Mouse (Mus musculus) limb, embryonic 13.5 days (tissue): ENCODE data around the gene Ccdc154. TPM values are rescaled to one million over a fixed set of nuclear protein-coding genes. Genes with fewer than 3 reads are reported as not detected.

Experiments
- ATAC-seq: fragments of 200-750 bp; cut with Nextera tagmentation; 2 replicates; pipeline ENCODE4 v1.8.0; 2017; ENCODE audit warnings: low read depth, moderate number of reproducible peaks, moderate TSS enrichment; ENCODE audit not compliant: low FRiP score
- H3K27ac ChIP-seq: fragments of 300-500 bp; sonication (generic); 2 replicates; pipeline ENCODE4 v1.5.1; 2015; ENCODE audit warnings: inconsistent platforms, mild to moderate bottlenecking, moderate library complexity
- H3K27me3 ChIP-seq: fragments of 300-500 bp; sonication (generic); 2 replicates; pipeline ENCODE4 v1.6.1; 2015; ENCODE audit warnings: mild to moderate bottlenecking, inconsistent platforms
- H3K36me3 ChIP-seq: fragments of 300-500 bp; sonication (generic); 2 replicates; pipeline ENCODE4 v1.6.1; 2015; ENCODE audit warnings: inconsistent platforms, mild to moderate bottlenecking, moderate library complexity
- H3K4me1 ChIP-seq: fragments of 300-500 bp; sonication (generic); 2 replicates; pipeline ENCODE4 v1.6.1; 2015; ENCODE audit warnings: inconsistent platforms
- H3K4me2 ChIP-seq: fragments of 300-500 bp; sonication (generic); replicated peaks from 2 replicates; pipeline ENCODE4 v1.6.1; 2015; ENCODE audit warnings: inconsistent platforms, mild to moderate bottlenecking, moderate library complexity
- H3K4me3 ChIP-seq: fragments of 300-500 bp; sonication (generic); 2 replicates; pipeline ENCODE4 v1.5.1; 2015; ENCODE audit warnings: moderate library complexity, mild to moderate bottlenecking, inconsistent platforms
- H3K9ac ChIP-seq: fragments of 300-500 bp; sonication (generic); 2 replicates; pipeline ENCODE4 v1.6.1; 2015; ENCODE audit warnings: mild to moderate bottlenecking, inconsistent platforms
- H3K9me3 ChIP-seq: fragments of 300-500 bp; sonication (generic); 2 replicates; pipeline ENCODE4 v1.6.1; 2016; ENCODE audit warnings: inconsistent platforms
- WGBS: fragments of 180-500 bp; shearing (Covaris S2); methylation state at CpG from one replicate; pipeline ENCODE4 v1.1.7; 2015; 5-methylcytosine and 5-hydroxymethylcytosine counted together
- polyA plus RNA-seq: library from polyadenylated mRNA; unstranded; fragments of >200 nt; fragmentation: Nextera tagmentation; extraction: Ambion mirVana; gene quantifications from 2 replicates; pipeline ENCODE4 v1.2.1, GENCODE M21; 2015

Gene Ccdc154
- polyA plus RNA-seq, 1 experiment from 2014 or later = not detected

GRCm38 (mm10) chr17:25187784-25188149, 25.5 kb downstream of the Ccdc154 start:
- H3K4me3 ChIP-seq = peak overlapping the region; percentile 98
- H3K27me3 ChIP-seq = no peaks in the 10 kb centered on the region
- WGBS = 8% methylated on average over 11 of the region's 11 CpGs
- H3K9ac ChIP-seq = peak overlapping the region; percentile 93
- H3K27ac ChIP-seq = peak overlapping the region; percentile 72
- ATAC-seq = no peak
- H3K9me3 ChIP-seq = no peaks in the 10 kb centered on the region
- H3K36me3 ChIP-seq = peaks cover 28% of the 10 kb centered on the region
- H3K4me2 ChIP-seq = peak overlapping the region; percentile 93
- peaks cover 38% of the 10 kb centered on the region for H3K4me1 ChIP-seq

DNA sequence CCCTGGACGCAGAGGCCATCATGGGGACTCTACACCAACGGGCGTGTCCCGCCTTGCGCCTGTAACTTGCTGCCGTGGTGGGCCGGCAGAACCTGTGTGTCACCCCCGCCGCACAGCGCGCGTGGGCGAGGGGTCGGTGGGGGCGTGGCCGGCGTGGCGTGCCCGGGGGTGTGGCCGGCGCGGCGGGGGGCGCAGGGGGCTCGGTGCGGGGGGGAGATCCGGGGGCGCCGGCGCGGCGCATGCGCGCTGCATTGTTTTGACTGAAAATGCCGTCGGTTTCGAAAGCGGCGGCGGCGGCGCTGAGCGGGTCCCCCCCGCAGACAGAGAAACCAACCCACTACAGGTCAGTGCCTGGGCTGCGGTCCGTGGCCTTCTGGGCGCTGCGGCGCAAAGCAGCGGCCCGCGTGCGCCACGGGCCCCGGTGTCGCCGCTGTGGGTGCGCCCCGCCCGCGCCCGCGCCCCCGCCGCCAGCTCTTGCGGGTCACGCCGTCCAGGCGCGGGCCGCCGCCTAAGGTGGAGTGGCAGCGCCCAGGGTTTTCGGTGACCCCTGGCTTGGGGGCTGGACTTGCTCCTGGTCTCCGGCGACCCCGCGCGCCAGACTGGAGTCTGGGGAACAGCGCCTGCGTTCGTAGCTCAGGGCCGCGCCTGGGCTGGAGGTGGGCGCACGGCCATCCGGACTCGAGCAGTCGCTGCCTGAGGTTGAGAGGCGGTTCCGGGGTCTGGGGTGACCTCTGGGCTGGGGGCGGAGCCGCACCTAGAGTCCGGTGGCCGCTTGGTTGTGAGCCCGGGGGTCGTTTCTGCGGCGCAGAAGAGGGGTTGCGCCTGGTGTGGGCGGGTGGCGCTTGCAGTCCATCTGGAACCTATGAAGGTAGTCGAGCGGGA, 26.1 kb downstream of the Ccdc154 start, which contains the start of gene Unkl:
Unkl (plus strand) TSS at position 248 of the 882 bp plus-strand sequence.
- H3K9me3 ChIP-seq = no peaks in the 10 kb centered on the region
- H3K9ac ChIP-seq = peak within 1 kb of the TSS; percentile 93
- peak; percentile 54 for ATAC-seq
- peak within 1 kb of the TSS; percentile 72 for H3K27ac ChIP-seq
- H3K4me1 ChIP-seq = peaks cover 35% of the 10 kb centered on the region
- H3K4me2 ChIP-seq = peak within 1 kb of the TSS; percentile 93
- peaks cover 35% of the 10 kb centered on the region for H3K36me3 ChIP-seq
- H3K4me3 ChIP-seq = peak within 1 kb of the TSS; percentile 98
- no peaks in the 10 kb centered on the region for H3K27me3 ChIP-seq
- WGBS = under 1% methylated on average over 102 of the region's 104 CpGs

GRCm38 (mm10) chr17:25189091-25189490, 26.8 kb downstream of the Ccdc154 start:
- WGBS = 5% methylated on average over 15 of the region's 16 CpGs
- H3K27me3 ChIP-seq = no peaks in the 10 kb centered on the region
- H3K4me3 ChIP-seq = peak overlapping the region; percentile 98
- H3K4me2 ChIP-seq = peak overlapping the region; percentile 93
- H3K4me1 ChIP-seq = peaks cover 30% of the 10 kb centered on the region
- peaks cover 42% of the 10 kb centered on the region for H3K36me3 ChIP-seq
- no peaks in the 10 kb centered on the region for H3K9me3 ChIP-seq
- no peak overlapping the region for H3K27ac ChIP-seq
- H3K9ac ChIP-seq = peak overlapping the region; percentile 93
- no peak for ATAC-seq

DNA sequence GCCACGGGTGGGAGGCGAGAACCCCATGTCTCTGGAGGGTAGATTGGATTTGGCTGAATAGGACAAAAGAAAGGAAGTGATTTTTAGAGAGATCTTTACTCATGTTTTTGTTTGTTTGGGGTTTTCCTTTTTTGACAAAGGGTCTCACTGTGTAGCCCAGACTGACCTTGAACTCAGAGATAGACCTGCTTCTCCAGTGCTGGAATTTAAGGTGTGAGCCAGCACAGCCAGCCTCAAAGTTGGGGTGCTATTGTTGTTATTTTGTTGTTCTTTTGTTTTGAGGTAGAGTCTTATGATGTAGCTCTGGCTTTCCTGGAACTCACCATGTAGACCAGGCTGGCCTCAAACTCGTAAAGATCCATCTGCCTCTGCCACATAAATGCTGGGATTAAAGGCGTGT, 40.1 kb downstream of the Ccdc154 start:
- ATAC-seq = no peak
- H3K27ac ChIP-seq = no peak overlapping the region
- H3K9ac ChIP-seq = no peak overlapping the region
- peaks cover 85% of the 10 kb centered on the region for H3K36me3 ChIP-seq
- no peaks in the 10 kb centered on the region for H3K9me3 ChIP-seq
- no peak overlapping the region for H3K4me3 ChIP-seq
- no peak overlapping the region for H3K4me2 ChIP-seq
- WGBS = 94% methylated on average over 4 of the region's 4 CpGs
- H3K4me1 ChIP-seq = no peaks in the 10 kb centered on the region
- H3K27me3 ChIP-seq = no peaks in the 10 kb centered on the region

DNA sequence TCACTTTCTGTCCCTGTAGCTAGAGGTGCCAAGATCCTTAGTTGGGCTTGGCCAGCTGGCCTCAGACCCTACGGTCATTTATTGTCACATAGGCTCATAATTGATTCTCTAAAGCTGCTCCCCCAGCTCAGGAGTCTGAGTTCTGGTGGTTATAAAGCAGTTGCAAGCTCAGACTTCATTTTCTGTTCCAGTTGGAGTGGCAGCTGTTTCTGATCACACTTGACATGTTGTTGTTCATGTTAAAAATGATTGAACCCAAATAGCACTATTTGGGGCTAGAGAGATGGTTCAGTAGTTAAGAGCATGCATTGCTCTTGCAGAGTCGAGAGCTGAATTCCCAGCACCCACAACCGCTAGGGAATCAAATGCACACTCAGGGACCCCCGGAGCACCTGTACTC, 47.7 kb downstream of the Ccdc154 start:
- no peaks in the 10 kb centered on the region for H3K4me1 ChIP-seq
- H3K9me3 ChIP-seq = no peaks in the 10 kb centered on the region
- H3K4me2 ChIP-seq = no peak overlapping the region
- no peak overlapping the region for H3K27ac ChIP-seq
- no peak overlapping the region for H3K9ac ChIP-seq
- H3K36me3 ChIP-seq = peaks cover 97% of the 10 kb centered on the region
- H3K4me3 ChIP-seq = no peak overlapping the region
- no peak for ATAC-seq
- H3K27me3 ChIP-seq = no peaks in the 10 kb centered on the region
- WGBS = 92% methylated on average over 4 of the region's 4 CpGs

- H3K27me3 ChIP-seq = no peaks in the 10 kb centered on the region
- H3K9ac ChIP-seq = no peak overlapping the region
- no peak overlapping the region for H3K4me3 ChIP-seq
- H3K4me1 ChIP-seq = no peaks in the 10 kb centered on the region
- H3K9me3 ChIP-seq = no peaks in the 10 kb centered on the region
- ATAC-seq = no peak
- H3K4me2 ChIP-seq = no peak overlapping the region
- no peak overlapping the region for H3K27ac ChIP-seq
- 84% methylated on average over 15 of the region's 15 CpGs for WGBS
- H3K36me3 ChIP-seq = peaks cover 97% of the 10 kb centered on the region
These were observed 48.6 kb downstream of the Ccdc154 start for GRCm38 (mm10) chr17:25210680-25211466.

- H3K27ac ChIP-seq = no peak overlapping the region
- WGBS = 89% methylated on average over 4 of the region's 4 CpGs
- no peaks in the 10 kb centered on the region for H3K27me3 ChIP-seq
- ATAC-seq = no peak
- peaks cover 96% of the 10 kb centered on the region for H3K36me3 ChIP-seq
- no peaks in the 10 kb centered on the region for H3K4me1 ChIP-seq
- H3K4me3 ChIP-seq = no peak overlapping the region
- no peak overlapping the region for H3K9ac ChIP-seq
- H3K4me2 ChIP-seq = no peak overlapping the region
- H3K9me3 ChIP-seq = no peaks in the 10 kb centered on the region
These were observed 49.4 kb downstream of the Ccdc154 start for GRCm38 (mm10) chr17:25211705-25212104.

DNA sequence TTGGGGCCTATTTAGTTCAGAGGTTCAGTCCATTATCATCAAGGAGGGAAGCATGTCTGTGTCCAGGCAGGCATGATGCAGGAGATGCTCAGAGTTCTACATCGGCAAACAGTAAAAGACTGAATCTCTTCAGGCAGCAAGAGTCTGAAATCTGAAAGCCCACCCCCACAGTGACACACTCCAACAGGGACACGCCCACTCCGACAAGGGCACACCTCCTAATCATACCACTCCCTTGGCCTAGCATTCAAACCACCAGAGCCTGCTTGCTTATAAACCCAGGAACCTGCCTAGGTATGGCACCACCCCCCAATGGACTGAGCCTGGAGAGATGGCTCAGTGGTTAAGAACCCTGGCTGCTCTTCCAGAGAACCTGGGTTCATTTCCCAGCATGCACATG, 53.2 kb downstream of the Ccdc154 start:
- Histone ChIP-seq H3K4me2 (no peak overlapping the region), H3K9me3 (no peaks in the 10 kb centered on the region), H3K27ac (no peak overlapping the region), H3K27me3 (no peaks in the 10 kb centered on the region), H3K4me1 (no peaks in the 10 kb centered on the region), H3K36me3 (peaks cover 91% of the 10 kb centered on the region), H3K9ac (no peak overlapping the region), H3K4me3 (no peak overlapping the region)
- ATAC-seq = no peak
- WGBS = 87% methylated on average over 3 of the region's 3 CpGs

DNA sequence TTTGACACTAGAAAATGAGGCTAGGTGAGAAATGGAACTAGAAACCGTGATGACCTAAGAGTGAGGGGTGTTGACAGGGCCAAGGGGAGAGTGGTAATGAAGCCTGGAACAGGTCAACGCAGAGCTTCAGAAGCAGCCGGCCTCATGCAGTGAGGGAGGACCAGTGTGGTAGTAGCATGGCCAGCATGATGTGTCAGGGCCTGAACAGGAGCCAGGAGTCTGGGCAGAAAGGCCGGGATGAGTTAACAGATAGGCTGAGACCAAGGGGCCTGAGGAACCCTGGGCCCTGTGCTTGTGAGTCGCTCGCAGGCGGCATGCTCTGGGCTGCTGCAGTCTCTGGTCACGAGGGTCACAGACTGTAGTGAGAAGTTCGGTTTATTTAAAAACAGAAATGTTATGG, 56.7 kb downstream of the Ccdc154 start:
- Histone ChIP-seq H3K27ac (no peak overlapping the region), H3K27me3 (no peaks in the 10 kb centered on the region), H3K36me3 (peaks cover 61% of the 10 kb centered on the region), H3K9me3 (no peaks in the 10 kb centered on the region), H3K4me1 (peaks cover 17% of the 10 kb centered on the region), H3K4me2 (no peak overlapping the region), H3K9ac (no peak overlapping the region), H3K4me3 (no peak overlapping the region)
- 91% methylated on average over 9 of the region's 9 CpGs for WGBS
- no peak for ATAC-seq

DNA sequence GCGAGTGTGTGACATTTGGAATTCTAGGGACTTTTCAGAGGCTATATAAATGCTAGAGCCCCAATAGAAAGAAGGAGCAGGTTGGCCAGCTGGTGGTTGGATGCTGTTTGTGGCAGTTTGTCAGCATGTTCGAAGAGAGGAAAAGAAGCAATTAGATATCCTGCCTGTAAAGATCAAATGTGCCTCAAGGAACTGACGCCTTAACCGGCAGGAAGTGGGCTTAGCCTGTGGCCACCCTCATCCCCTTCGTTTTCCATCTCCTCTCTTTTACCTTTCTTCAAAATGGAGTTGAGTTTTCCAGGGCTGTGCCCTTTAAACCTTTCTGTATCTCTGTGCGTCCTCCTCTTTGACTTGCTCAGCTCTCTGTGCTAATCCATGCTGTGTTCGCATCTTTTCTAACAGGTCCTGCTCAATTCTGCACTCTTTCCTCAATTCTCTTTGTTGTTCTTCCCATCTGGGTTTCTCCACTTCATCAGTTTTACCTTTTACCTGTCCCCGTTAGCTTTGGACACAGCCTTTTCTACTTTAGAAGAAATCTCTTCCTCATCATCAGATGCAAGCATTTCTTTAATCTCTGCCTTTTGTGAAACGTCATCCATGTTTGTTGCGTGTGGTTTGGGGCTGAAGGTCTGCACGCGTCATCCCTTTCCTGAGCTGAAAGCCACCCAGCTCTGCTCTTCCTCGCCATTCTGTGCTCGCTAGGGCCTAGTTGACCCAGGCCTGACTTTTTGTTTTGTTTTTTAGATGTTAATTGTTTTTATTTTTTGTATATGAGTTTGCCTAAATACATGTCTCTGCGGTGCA, 57.4 kb downstream of the Ccdc154 start:
- H3K4me1 ChIP-seq = peaks cover 17% of the 10 kb centered on the region
- WGBS = 91% methylated on average over 15 of the region's 15 CpGs
- no peak overlapping the region for H3K9ac ChIP-seq
- no peak overlapping the region for H3K27ac ChIP-seq
- H3K4me2 ChIP-seq = no peak overlapping the region
- no peaks in the 10 kb centered on the region for H3K9me3 ChIP-seq
- H3K4me3 ChIP-seq = no peak overlapping the region
- peaks cover 59% of the 10 kb centered on the region for H3K36me3 ChIP-seq
- ATAC-seq = no peak
- H3K27me3 ChIP-seq = no peaks in the 10 kb centered on the region

- H3K9ac ChIP-seq = peak overlapping the region; percentile 45
- no peaks in the 10 kb centered on the region for H3K9me3 ChIP-seq
- no peak for ATAC-seq
- H3K4me1 ChIP-seq = peaks cover 17% of the 10 kb centered on the region
- peaks cover 56% of the 10 kb centered on the region for H3K36me3 ChIP-seq
- H3K4me3 ChIP-seq = no peak overlapping the region
- WGBS = 78% methylated on average over 1 of the region's 1 CpGs
- no peak overlapping the region for H3K4me2 ChIP-seq
- no peaks in the 10 kb centered on the region for H3K27me3 ChIP-seq
- H3K27ac ChIP-seq = no peak overlapping the region
These were observed 58.5 kb downstream of the Ccdc154 start for GRCm38 (mm10) chr17:25220746-25221145.
